Mouse (Mus musculus): ENCODE measurements around the gene Umod.

GRCm38 (mm10) chr7:119443849-119444248 lies 35.2 kb downstream of the Umod start:
- TF ChIP-seq CTCF (IDR thresholded peaks at IDR 0.05; ENCODE audit: low read depth) = no peak
- TF ChIP-seq EP300 (IDR thresholded peaks at IDR 0.05; ENCODE audit: low read depth) = no peak

Data from liver, postnatal 0 days (tissue).